Mouse (Mus musculus) R1 (cell line): ENCODE measurements around the gene Mpped2.

ENCODE experiments used
- DNase-seq: peaks from one replicate; pipeline ENCODE4 v3.0.0-alpha.2; 2018; ENCODE audit warnings: low read depth, low spot score

The Mpped2 gene

DNA sequence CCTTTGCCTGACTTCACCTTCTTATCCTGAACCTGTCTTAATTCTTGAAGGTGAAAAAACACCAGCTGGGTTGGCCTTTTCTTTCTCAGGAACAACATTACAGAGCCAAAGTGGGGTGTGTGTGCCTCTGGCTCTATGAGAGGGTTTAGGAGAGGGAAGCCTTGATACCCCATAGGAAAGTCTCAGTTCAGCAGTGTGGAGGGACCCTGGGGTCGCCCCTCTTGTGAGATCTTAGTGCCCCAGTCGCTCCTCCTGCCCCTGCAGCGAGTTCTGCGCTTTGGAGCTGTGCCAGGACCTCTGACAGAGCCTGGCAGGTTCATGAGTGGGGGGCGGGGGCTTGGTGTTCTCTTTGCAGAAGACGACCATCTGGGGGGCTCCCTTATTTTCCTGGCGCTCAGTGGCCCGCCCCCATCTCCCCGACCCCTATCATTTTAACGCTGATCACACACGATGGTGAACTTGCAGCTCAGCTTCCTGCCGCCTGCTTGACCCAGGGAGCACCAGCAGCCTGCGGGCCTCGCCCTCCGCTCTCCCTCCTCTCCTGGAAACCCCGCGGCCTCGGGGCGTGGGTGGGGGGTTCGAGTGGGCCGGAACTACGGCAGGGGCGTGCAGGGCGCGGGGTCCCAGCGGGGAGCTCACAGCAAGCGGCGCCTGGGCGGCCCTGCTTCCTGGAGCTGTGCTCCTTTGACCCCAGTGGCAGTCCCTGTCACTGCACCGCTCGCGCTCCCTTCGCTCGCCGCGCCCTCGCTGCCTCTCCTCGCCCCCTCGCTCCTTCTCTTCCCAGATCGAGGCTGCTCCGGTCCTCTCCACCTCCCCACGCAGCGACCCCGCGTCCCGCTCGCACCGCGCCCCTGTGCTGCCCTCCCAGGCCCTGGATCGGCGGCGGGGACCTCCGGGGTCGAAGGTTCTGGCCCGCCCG lies at the start of gene Mpped2:
Mpped2 (plus strand) TSS at position 487 of the 919 bp plus-strand sequence.
- peak; percentile 88 for DNase-seq

DNA sequence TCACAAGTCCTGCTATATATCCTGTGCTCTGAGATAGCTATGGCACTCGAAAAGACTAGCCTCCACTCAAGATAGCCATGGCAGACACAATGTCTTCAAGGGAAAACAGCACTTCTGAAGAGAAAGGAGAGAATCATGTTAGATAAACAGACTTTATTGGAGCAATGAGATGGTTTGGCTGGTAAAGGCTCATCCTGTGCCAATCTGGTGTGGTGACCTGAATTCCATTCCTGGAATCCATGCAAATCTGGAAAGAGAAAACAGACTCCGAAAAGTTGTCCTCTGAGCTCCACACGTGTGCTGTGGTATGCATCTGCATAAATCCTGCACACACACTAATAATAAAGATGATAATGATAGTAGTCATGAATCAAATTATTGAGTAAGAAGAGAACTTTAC lies 48.3 kb upstream of the Mpped2 start:
- no peak for DNase-seq

DNA sequence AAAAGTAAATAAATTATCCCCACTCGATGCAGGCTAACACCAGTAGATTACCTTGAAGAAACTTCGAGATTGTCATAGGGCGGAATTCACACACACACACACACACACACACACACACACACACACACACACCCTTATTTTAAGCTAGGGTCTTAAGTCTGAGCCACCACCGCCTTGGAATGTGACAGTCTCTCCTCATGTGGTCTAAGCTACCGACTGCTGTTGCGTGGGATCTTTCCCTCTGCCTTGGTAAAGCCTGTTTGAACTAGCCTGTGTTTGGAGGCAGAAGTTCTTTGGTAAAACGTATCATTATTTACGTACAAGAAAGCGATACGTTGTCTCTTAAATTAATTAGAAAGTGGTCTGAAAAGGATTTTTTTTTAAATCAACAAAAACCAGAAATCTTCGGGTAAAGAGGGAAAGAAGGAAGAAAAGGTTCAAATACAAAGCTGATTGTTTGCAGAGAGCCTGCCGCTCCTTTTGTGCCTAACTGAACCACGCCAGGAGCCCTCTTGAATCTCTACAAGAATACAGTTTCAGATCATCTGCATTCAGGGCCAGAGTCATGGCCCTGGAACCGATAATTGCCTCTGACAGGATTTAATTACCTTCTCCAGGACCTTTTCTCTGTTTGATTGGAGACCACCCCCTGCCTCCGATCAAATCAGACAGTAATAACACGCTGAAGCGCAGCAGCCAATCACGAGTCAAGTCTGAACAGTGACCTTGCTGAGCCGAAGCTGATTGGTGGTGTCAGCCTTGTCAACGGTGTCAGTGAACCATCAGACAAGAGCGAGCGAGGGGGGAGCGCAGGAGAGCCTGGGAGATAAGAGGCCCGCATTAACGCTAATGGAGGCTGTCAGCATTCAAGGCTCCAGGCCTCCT lies 43.1 kb upstream of the Mpped2 start:
- DNase-seq, result peak; percentile 92

DNA sequence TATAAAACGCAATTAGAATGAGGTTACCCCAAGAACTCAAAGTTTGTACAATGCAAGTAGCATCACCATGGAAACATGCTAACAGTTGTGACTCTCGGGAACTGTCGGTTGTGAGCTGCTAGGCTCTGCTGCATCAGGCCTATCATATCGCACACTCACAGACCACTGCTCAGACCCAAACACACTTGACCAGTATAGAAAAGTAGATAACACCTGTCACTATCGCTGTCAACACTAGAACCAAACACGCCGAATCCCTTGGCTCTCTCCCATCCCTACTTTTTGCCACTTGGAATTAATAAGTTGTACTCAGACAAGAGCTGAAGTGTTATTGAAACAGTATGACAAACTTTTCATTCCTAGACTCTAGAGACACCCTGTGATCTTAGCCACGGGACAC lies 40.9 kb upstream of the Mpped2 start:
- DNase-seq, result no peak

DNA sequence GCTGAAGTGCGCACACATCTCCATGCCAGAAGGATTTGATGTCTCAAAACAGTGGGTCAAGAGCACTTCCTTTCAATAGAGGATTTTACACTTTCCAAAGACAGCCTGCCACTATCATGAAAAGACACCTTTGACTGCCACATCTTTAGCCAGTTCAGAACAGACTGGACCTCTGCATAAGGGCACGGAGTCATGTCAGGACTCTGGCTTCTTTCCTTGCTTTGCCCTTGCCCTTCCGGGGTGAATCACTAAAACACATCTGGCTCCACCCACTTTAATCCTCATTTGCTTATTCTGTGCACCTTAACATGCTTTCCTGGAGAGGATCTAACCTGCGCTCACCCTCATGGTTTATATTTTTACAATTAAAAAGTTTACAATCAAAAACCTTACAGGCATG lies 40.3 kb upstream of the Mpped2 start:
- no peak for DNase-seq

DNA sequence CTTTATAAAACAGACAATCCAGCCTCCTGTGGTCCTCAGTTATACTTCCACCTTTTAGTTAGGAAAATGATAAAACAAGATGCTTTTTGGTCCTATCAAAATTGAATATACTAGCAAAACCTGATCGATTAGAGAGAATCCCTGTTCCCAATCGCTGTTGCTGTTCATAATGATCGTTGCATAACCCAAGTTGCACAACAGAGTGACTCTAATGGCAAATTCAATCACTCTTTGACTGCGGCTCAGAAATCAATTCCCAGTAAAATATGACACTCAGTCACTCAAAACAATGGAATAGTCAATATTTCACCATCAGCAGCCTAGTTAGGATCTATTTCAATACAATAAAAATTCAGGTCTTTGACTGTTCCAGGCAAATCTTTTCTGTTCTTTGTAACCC lies 39.8 kb upstream of the Mpped2 start:
- DNase-seq, result no peak

DNA sequence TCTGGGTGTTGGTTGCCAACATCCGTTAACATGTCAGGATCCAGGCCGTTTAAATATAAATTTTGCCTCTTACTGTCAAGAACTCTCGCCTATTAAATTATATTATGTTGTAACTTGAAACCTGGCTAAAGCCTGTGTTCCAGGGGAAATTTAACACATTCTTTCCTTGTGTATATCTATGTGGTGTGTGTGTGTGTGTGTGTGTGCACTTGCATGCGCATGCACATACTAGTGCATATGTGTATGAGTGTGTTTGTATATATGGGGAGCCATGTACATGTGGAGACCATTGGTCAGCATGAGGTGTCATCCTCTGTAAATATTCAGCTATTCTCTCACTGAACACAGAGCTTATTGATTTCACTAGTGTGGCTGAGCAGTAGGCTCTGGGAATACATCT lies 37.8 kb upstream of the Mpped2 start:
- no peak for DNase-seq

DNA sequence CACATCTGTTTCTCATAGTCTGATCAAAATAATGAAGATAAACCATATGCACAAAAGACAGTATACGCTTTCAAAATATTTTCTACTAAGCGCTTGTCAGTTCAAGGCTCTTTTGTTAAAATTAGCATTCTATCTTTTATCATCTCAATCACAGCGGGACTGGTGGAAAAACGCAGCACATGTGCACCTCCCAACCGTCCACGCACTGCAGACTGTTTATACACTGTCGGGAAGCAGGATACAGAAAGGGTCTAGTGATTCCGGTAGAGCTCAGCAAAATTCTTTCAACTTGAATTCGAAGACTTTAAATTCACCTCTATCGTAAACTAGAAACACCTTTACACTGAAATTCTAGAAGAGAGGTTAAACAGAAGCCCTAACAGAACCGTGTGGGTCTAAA lies 27.8 kb upstream of the Mpped2 start:
- no peak for DNase-seq

DNA sequence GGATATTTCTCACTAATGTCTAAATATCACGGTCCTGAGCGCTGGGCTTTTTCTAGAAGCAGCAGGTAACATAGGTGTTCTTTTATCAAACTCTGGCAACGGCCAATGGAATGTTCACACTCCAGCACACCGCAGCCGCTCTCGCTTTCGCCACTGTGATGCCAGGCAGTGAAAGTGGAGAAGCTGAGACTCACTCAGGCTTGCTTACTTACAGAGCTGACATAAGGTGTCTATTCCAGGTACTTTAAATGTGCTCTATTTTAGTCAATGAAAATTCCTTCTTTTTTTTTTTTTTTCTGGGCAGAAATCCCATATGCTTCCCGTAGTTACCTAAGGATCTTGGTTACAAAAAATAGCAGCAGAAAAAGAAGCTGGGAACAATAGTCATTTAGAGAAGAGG lies 18.8 kb upstream of the Mpped2 start:
- no peak for DNase-seq

DNA sequence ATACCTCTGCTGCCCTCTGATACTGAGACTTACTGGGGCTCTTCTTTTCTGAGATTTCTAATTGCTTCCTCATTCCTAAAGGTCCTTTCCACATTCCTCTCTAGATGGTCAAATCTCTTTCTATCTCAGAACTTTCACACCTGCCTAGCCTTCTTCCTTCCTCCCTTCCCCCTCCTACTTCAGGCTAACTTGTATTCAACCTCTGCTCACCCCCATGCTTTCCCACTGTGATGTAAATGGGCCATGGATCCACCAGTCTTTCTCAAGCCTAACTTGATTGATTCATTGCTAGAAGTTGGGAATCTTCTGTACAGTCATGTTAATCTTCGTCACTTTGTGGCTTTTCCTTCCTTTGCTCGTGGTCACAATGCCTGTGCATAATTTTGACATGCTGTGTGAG lies 15.6 kb upstream of the Mpped2 start:
- DNase-seq, result peak; percentile 97

DNA sequence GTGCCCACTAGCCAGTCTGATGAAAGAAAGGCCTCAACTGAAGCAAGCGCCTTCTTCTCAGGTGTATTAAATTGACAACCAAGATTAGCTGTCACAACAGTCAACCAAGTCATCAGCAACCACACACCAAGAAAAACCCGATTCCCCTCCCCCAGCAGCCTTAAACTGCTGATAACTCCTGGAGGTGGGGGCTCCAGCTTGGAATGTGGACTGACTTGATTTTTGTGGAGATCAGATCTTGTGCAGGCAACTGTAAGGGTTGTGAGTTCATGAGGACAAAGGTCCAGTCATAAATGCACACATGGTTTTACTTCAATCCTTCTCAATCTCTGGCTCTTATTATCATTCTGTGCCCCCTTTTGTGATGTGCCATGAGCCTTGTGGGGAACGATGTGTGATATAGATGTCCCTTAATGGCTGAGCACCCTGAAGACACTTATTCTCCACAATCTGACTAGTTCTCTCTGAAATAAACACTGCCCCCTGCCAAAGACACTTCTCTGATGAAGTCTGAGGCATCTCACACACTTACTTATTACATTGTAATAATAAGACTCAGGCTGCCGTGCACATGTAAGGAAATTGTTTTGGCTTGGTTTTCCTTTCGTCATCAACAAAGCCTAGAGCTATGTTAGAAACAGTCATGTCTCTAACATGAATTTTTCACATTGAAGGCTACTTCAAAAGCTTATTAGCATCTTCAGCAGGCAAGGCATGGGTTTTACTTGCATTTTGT lies 13.2 kb upstream of the Mpped2 start:
- DNase-seq, result peak; percentile 42

DNA sequence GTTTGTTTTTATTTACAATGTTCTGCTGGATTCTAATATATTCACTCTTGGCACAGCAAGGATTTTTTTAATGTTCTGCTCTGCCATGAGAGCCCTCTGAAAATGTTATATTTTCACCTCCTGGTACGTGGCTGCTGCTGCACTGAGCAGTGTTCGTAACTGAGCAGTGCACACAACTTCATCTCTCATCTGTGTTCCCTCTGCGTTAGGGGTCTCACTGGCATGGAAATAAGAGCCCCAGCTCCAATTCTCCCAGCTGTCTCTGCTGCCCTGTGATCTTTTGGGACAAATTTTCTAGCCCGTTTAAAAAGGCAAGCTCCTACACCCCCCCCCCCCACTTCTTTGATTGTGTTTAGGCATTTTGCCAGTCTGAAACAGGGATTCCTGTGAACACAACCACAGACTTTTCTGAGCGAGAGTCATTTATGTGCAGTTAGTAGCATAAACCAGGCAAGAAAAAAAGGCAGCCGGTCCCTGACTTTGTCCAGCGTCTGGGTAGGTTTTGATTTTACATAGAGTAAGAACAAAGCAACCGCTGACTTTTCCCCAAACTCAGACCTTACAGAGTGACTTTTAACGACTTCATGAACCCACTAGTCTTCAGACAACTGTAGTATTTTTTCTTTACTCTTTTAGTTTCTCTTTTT lies 9.8 kb upstream of the Mpped2 start:
- no peak for DNase-seq

DNA sequence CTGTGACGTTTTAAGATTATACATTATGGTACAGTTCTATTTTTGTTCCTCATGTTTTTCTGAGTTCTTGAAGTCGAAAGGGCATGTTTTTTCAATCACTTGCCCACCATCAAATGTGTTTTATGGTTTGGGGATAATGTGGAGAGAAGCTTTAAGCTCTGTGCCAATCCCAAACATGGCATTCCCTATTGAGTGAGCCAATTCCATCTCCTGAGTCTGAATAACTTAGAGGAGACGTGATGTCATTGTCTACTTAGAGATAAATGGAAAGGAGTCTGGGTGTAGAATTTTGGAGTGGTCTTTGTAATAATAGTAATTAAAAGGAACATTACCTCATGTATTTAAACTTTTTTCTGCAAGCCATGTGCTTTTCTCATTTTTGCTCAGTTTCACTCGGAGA lies 9.2 kb upstream of the Mpped2 start:
- DNase-seq, result no peak

DNA sequence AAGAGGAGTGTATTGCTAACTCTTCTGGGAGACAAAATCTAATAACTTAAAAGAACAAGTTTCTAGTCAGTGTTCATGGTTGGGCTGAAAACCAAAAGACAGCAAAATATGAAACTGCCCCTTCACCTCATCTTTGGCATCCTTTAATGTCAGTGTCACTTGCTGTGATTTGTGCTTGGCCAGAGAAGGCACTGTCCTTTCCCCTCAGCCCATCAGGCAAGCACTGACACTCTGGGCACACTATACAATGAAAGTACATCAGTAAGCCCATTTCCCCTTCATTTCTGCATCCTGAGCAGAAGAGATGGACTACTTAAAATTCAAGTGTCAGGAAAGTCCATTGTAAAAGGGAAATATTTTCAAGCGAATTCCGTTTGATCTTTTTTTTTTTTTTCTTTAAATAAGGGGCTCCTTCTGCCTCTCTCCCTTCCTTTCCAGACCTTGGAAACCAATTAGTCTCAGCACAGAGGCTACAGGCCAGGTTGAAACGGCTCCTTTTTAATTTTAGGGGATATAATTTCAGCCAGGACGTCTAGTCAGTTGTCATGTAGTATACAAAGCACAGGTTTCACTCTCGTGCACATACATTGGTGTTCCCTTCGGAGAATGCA lies 1.2 kb upstream of the Mpped2 start:
- no peak for DNase-seq

DNA sequence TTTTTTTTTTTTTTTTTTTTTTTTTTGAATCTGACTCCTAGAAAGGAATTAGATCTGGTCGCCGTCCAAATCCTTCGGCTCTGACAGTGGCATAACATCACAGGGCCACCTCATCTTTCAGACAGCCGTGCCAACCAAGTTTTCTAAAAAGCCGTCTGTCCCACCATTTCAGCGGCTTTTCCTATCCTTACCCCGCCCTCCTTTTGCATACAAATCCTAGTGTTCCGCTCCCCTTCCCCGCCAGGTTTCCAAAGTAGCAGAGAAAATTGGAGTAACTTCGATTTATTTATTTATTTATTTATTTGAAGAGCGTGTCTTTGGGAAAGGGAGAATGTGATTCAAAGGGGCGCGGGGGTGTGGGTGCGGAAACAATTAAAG lies 675 bp upstream of the Mpped2 start:
- DNase-seq, result no peak

DNA sequence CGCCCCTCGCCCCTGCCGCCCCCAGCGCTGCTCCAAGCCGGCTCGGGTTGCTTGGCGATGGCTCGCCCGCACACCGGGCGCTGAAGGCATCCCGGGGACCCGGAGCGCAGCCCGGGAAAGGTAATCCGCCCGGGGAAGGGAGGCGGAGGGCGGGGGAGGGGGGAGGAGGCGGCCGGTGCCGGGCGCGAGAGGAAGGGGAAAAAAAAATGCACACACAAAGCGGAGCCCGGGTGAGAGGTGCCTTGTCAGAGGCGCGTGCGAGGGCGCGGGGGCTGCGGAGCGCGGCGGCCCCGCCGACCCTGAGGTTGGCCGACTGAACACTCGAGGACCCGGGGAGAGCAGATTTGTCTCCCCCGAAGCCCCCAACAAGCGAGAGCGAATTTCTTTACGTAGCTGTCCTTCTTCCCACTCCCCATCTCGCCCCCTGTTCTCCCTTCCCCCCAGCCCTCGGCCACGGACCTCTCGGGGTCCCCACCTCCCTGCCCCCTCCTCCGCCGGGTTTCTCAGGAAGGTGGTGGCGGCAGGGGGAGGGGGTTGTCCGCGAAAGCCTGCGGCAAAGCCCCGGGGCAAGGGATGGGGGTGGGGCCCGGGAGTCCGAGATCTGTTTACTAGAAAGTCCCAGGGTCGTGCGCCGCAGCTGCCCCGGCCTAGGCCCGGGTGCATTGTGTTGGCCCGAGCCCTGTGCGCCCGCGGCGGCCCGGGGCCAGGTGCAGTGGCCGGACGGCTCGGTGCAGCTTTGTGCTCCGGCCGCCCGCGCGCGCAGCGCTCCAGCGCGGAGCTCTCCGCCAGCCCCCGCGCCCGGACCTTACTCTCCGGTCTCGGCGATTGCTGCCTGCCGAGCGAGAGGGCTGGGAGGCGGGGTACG lies 865 bp downstream of the Mpped2 start:
- peak; percentile 81 for DNase-seq

DNA sequence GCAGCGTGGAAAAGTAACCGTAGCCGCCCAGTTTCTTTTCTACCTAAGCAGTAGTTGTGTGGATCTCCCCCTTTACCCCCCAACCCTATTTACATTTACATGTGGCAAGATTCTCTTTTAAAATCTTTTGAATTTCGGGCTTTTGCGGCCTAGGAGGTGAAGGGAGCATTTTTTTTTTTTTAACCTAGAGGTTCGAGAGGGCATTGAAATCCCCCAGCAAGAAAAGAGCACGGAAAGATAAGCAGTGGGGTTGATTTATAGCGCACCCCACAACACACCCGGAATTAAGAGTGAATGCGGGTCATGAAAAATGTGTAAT lies 1.5 kb downstream of the Mpped2 start:
- DNase-seq, result no peak

DNA sequence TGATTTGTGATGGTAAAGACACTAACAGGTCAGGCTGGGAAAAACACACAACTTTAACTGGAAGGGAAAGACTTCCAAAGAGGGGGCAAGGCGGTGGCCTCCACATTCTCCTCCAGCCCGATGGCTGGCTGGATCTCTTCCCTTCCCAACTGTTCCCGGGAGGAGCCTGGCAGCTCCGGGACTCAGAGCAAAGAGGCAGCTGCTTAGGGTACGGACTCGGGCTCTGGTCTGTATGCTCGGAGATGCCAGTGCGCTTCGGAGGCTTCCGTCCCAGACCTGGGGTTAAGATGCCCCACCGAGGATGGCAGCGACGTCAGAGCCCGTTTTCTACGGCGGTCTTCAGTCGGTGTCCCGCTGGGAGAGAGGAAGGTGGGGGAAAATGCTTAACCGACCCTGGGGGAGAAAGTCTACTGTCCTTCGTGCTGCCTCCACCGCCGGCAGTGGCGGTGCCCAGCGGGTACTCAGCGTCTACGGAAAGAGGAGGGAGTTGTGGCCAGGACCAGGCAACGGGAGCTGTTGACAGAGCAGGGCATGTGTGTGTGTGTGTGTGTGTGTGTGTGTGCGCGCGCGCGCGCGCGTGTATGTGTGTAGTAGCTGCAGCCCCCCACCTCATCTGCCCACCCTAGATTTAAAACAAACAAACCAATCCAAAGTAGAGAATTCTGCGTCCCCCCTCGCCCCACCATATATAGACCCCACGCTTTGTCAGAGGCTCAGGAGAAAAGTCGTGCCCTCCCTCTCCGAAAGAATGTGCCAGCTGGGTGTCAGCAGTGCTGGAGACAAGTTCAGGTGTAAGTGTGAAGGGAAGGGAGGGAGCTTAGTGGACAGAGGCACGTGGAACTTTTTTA lies 2.0 kb downstream of the Mpped2 start:
- peak; percentile 53 for DNase-seq

DNA sequence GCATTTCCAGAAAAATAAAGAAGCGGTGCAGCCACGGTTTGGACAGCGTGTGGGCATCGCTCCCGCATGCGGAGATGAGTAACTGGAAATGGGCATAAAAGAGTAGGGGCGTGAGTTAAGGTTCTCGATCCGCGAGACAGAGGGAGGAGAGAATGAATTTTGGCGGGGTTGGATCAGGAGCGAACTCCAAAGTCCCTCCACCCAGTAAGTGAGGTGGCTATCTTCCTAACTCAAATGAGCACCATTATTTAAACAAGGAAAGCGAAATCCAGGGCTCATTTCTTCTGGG lies 2.6 kb downstream of the Mpped2 start:
- DNase-seq, result no peak

DNA sequence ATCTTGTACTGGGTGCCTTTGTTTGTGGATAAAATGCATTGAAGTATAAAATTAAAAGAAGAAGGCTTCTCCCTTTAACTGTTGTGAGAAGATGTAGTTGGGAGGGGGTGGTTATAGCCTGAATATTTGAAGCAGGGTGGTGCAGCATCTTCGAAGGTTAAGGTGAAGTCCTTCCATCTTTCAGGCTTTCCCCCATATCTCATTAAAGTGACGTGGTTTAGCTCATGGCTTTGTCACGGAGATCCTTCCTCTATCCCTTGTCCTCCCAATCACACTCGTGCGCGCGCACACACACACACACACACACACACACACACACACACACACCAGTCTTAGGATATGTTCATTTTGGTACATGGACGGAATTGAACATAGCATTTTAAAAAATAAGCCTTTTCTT lies 3.3 kb downstream of the Mpped2 start:
- DNase-seq, result no peak
